Mouse (Mus musculus): ENCODE results near the gene Wipf3. TPM values are rescaled to one million over a fixed set of nuclear protein-coding genes. Genes with fewer than 3 reads are reported as not detected.

Wipf3 gene
- polyA plus RNA-seq, 1 experiment from 2014 or later: 2.5 TPM

DNA sequence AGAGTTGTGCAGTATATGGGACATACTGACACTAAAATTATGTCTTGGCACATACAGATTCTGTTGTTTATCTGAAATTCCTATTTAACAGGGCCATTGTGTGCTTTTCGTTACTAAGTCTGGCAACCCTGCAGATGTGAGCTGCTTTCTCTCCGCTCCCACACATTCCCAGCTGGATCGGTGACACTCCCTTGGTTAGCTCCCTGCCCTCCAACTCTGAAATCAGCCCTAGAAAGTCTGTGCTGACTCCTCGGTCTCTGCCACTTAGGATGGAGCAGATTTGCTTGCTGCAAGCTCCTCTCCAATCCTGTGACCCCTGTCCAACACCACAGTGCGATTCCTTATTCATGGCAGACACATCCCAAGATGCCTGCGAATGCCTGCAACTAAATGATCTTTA, 35.5 kb upstream of the Wipf3 start:
- Histone ChIP-seq H3K4me1 (ENCODE audit: control insufficient read depth, insufficient read depth, low read depth, low read length) (peaks cover 3% of the 10 kb centered on the region; the same call in 1 of the 2 replicates), H3K27me3 (replicated peaks; ENCODE audit: control insufficient read depth, insufficient read depth, low read length) (no peaks in the 10 kb centered on the region), H3K4me2 (ENCODE audit: low read length) (no peak overlapping the region), H3K36me3 (ENCODE audit: control insufficient read depth, insufficient read depth, low read length) (no peaks in the 10 kb centered on the region), H3K27ac (ENCODE audit: low read depth, low read length) (no peak overlapping the region), H3K9me3 (ENCODE audit: control insufficient read depth, low read length) (no peaks in the 10 kb centered on the region), H3K9ac (ENCODE audit: low read depth, low read length) (no peak overlapping the region), H3K4me3 (ENCODE audit: low read length) (no peak overlapping the region)
- ATAC-seq: no peak
- 79% methylated on average over 6 of the region's 6 CpGs for WGBS

DNA sequence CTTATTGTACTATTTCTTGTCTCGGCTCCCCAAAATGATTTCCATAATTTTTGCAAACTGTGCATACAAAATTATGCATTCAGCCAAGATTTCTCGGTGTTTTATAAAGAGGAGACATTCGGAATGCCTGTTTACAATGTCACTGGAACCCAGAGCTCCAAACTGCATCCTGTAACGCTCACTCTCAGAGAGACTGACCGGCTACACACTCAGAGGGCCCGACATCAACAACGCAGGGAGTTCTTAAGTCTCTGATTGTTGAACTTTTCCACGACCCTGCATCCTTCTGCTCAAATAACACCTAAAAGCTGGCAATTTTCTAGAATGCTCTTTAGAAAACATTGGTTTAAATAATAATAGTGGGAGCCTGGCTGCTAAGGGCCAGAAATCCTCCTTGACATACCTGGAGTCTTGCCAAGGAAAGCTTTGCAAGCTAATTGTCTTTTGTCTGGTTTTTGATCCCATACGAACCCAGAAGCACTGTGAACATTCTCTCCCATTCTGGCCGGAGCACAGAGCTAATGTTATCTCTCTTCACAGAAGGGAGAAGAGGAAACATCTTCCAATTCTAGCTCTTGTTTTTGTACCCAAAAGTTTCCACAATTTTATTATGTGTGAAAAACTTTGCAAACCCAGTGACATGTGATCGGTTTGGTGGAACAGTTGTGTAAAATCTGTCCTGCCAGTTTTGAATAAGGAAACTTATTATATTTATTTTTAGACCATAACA, 30.0 kb upstream of the Wipf3 start:
- Histone ChIP-seq H3K4me1 (ENCODE audit: control insufficient read depth, insufficient read depth, low read depth, low read length) (no peaks in the 10 kb centered on the region), H3K4me3 (ENCODE audit: low read length) (no peak overlapping the region), H3K27me3 (replicated peaks; ENCODE audit: control insufficient read depth, insufficient read depth, low read length) (no peaks in the 10 kb centered on the region), H3K9ac (ENCODE audit: low read depth, low read length) (no peak overlapping the region), H3K27ac (ENCODE audit: low read depth, low read length) (no peak overlapping the region), H3K36me3 (ENCODE audit: control insufficient read depth, insufficient read depth, low read length) (no peaks in the 10 kb centered on the region), H3K4me2 (ENCODE audit: low read length) (no peak overlapping the region), H3K9me3 (ENCODE audit: control insufficient read depth, low read length) (no peaks in the 10 kb centered on the region)
- ATAC-seq: no peak
- 53% methylated on average over 11 of the region's 11 CpGs for whole genome bisulfite sequencing

DNA sequence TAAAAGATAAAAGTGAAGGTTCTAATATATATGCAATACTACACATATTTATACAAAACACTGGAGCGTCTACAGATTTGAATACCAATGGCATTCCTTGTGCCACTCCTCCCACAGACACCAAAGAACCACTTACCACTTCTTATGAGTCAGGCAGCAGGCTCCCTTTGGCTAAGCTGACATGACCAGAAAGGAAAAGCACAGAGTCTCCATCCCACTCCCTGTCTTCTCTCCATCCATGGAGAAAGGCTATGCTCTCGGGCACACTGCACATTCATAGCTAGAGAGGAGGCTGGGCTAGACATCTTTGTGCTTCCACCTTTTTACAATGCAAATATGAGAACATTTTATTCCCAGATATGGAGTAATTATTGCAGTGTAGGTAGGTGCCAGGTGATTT, 27.9 kb upstream of the Wipf3 start:
- ATAC-seq: no peak
- H3K27ac ChIP-seq (ENCODE audit: low read depth, low read length): no peak overlapping the region
- H3K36me3 ChIP-seq (ENCODE audit: control insufficient read depth, insufficient read depth, low read length): no peaks in the 10 kb centered on the region
- H3K9ac ChIP-seq (ENCODE audit: low read depth, low read length): no peak overlapping the region
- no peak overlapping the region for H3K4me2 ChIP-seq (ENCODE audit: low read length)
- no peaks in the 10 kb centered on the region for H3K4me1 ChIP-seq (ENCODE audit: control insufficient read depth, insufficient read depth, low read depth, low read length)
- H3K9me3 ChIP-seq (ENCODE audit: control insufficient read depth, low read length): no peaks in the 10 kb centered on the region
- 82% methylated on average over 2 of the region's 2 CpGs for whole genome bisulfite sequencing
- no peaks in the 10 kb centered on the region for H3K27me3 ChIP-seq (replicated peaks; ENCODE audit: control insufficient read depth, insufficient read depth, low read length)
- no peak overlapping the region for H3K4me3 ChIP-seq (ENCODE audit: low read length)

DNA sequence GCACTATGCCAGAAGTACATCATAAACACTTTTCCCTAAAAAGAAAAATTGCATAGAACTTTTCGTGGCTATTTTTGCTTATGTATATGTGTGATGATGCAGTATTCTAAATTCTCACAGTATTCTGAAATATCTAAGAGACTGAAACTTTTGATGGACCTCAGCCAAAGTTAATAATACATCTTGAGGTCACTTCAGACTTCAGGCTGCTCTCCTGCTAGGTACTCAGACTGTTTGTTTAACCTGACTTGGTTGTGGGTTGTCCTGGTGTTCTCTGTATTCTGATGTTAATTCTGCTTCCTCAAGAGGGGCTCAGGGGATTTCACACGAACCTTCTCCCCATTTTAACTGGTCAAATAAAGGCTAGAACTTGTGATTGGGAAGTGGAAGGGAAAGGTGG, 24.5 kb upstream of the Wipf3 start:
- no peaks in the 10 kb centered on the region for H3K4me1 ChIP-seq (ENCODE audit: control insufficient read depth, insufficient read depth, low read depth, low read length)
- no peaks in the 10 kb centered on the region for H3K36me3 ChIP-seq (ENCODE audit: control insufficient read depth, insufficient read depth, low read length)
- 52% methylated on average over 2 of the region's 2 CpGs for WGBS
- H3K9me3 ChIP-seq (ENCODE audit: control insufficient read depth, low read length): no peaks in the 10 kb centered on the region
- no peak for ATAC-seq
- H3K4me2 ChIP-seq (ENCODE audit: low read length): no peak overlapping the region
- no peaks in the 10 kb centered on the region for H3K27me3 ChIP-seq (replicated peaks; ENCODE audit: control insufficient read depth, insufficient read depth, low read length)
- no peak overlapping the region for H3K4me3 ChIP-seq (ENCODE audit: low read length)
- no peak overlapping the region for H3K27ac ChIP-seq (ENCODE audit: low read depth, low read length)
- no peak overlapping the region for H3K9ac ChIP-seq (ENCODE audit: low read depth, low read length)

DNA sequence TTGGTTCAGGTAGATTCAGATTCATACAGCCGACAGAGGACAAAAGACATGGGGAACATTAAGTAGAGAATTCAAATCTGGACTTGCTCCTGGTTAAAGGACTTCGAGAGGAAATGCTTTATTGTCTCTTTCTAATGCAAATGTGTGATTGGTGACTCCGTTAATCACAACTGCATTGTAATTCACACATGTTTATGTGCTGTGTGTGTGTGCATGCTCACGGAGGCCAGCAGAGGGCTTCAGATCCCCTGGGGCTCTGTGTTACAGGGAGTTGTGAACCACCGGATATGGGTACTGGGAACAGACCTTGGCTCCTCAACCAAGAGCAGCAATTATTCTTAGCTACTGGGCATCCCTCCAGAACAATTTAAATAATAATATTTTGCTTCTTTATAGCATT, 23.3 kb upstream of the Wipf3 start:
- 83% methylated on average over 5 of the region's 5 CpGs for WGBS
- Histone ChIP-seq H3K36me3 (ENCODE audit: control insufficient read depth, insufficient read depth, low read length) (no peaks in the 10 kb centered on the region), H3K4me1 (ENCODE audit: control insufficient read depth, insufficient read depth, low read depth, low read length) (no peaks in the 10 kb centered on the region), H3K4me2 (ENCODE audit: low read length) (no peak overlapping the region), H3K9me3 (ENCODE audit: control insufficient read depth, low read length) (no peaks in the 10 kb centered on the region), H3K27me3 (replicated peaks; ENCODE audit: control insufficient read depth, insufficient read depth, low read length) (no peaks in the 10 kb centered on the region), H3K4me3 (ENCODE audit: low read length) (no peak overlapping the region), H3K27ac (ENCODE audit: low read depth, low read length) (no peak overlapping the region), H3K9ac (ENCODE audit: low read depth, low read length) (no peak overlapping the region)
- ATAC-seq: no peak

DNA sequence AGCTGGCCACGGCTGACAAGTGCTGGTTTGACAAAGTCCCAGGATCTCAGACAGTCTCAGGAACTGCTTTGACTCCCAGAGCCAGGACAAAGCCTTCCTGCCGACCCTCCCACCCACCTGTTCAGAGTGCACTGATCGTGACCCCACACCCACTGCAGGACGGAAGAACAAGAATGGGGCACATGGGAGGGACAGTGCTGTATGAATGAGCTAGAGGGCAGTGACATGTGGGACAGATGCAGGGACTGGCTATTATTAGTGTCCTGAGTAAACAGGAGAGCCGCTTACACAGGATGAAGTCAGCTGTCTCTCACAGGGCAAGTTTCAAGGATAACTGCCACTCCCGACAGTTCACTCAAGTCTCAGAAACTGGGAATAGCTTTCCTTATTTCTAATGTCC, 20.1 kb upstream of the Wipf3 start:
- no peak overlapping the region for H3K4me2 ChIP-seq (ENCODE audit: low read length)
- H3K4me1 ChIP-seq (ENCODE audit: control insufficient read depth, insufficient read depth, low read depth, low read length): no peaks in the 10 kb centered on the region
- H3K9ac ChIP-seq (ENCODE audit: low read depth, low read length): no peak overlapping the region
- no peak overlapping the region for H3K27ac ChIP-seq (ENCODE audit: low read depth, low read length)
- no peaks in the 10 kb centered on the region for H3K27me3 ChIP-seq (replicated peaks; ENCODE audit: control insufficient read depth, insufficient read depth, low read length)
- no peaks in the 10 kb centered on the region for H3K9me3 ChIP-seq (ENCODE audit: control insufficient read depth, low read length)
- H3K36me3 ChIP-seq (ENCODE audit: control insufficient read depth, insufficient read depth, low read length): no peaks in the 10 kb centered on the region
- 41% methylated on average over 6 of the region's 6 CpGs for WGBS
- no peak for ATAC-seq
- no peak overlapping the region for H3K4me3 ChIP-seq (ENCODE audit: low read length)

DNA sequence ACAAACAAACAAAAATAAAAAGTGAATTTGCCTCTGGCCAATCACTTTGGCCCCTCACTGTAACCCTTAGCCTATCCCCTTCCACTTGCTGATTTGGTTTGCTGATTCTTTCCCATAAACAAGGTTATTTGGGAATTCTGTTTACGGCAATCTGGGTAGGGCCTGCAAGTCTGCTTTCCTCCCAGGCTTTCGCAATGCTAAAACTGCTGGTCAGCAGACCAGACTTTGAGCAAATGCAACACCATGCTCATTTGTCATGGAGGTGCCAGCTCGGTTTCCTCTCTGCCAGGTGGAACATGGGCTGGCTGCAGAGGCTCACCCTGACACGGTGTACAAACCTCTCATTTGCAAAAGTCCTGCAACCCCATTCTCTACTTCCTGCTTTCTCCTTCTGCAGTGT, 19.0 kb upstream of the Wipf3 start:
- Histone ChIP-seq H3K4me2 (ENCODE audit: low read length) (no peak overlapping the region), H3K4me1 (ENCODE audit: control insufficient read depth, insufficient read depth, low read depth, low read length) (no peaks in the 10 kb centered on the region), H3K4me3 (ENCODE audit: low read length) (no peak overlapping the region), H3K9ac (ENCODE audit: low read depth, low read length) (no peak overlapping the region), H3K36me3 (ENCODE audit: control insufficient read depth, insufficient read depth, low read length) (no peaks in the 10 kb centered on the region), H3K27ac (ENCODE audit: low read depth, low read length) (no peak overlapping the region), H3K9me3 (ENCODE audit: control insufficient read depth, low read length) (no peaks in the 10 kb centered on the region), H3K27me3 (replicated peaks; ENCODE audit: control insufficient read depth, insufficient read depth, low read length) (no peaks in the 10 kb centered on the region)
- no peak for ATAC-seq
- 81% methylated on average over 4 of the region's 4 CpGs for WGBS

DNA sequence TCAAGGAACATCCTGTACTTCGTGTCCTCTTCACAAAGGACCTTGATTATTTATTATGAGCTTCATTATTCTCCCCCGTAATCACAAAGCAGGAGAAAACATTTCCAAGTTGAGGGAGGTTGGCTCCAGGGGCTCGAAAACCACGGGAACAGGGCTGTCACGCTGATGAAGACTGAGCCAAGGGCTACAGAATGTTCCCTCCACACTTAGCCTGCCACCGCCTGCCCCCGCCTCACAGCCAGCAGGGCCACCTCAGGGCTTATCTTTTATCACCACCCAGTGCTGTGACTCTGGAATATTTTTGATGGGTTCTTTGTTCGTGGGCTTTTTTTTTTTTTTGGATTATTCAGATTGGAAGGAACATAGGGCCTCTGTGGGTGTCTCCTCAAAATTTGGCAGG, 17.8 kb upstream of the Wipf3 start:
- Histone ChIP-seq H3K27ac (ENCODE audit: low read depth, low read length) (no peak overlapping the region), H3K4me2 (ENCODE audit: low read length) (no peak overlapping the region), H3K27me3 (replicated peaks; ENCODE audit: control insufficient read depth, insufficient read depth, low read length) (no peaks in the 10 kb centered on the region), H3K36me3 (ENCODE audit: control insufficient read depth, insufficient read depth, low read length) (no peaks in the 10 kb centered on the region), H3K4me1 (ENCODE audit: control insufficient read depth, insufficient read depth, low read depth, low read length) (no peaks in the 10 kb centered on the region), H3K9me3 (ENCODE audit: control insufficient read depth, low read length) (no peaks in the 10 kb centered on the region), H3K9ac (ENCODE audit: low read depth, low read length) (no peak overlapping the region), H3K4me3 (ENCODE audit: low read length) (no peak overlapping the region)
- ATAC-seq: no peak
- WGBS: 66% methylated on average over 8 of the region's 8 CpGs

DNA sequence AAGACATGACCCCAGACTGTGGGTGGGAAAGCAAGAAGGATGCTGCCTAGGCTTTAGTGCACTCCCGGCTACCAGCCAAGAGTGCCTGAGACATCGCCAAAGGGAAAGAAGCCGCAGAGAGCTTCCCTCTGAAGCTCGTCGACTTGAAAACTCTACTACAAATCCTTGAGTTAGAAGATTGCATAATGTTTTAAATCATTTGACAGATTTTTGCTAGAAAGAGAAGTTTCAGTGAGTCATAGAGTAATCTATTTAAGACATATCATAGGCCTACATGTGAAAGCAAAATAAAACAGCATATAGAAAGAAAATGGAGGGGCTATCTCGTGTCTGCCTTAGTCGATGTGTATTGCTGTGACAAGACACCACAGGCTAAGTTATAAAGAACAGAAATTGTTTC, 16.5 kb upstream of the Wipf3 start:
- Histone ChIP-seq H3K4me2 (ENCODE audit: low read length) (no peak overlapping the region), H3K36me3 (ENCODE audit: control insufficient read depth, insufficient read depth, low read length) (no peaks in the 10 kb centered on the region), H3K9me3 (ENCODE audit: control insufficient read depth, low read length) (no peaks in the 10 kb centered on the region), H3K27me3 (replicated peaks; ENCODE audit: control insufficient read depth, insufficient read depth, low read length) (no peaks in the 10 kb centered on the region), H3K27ac (ENCODE audit: low read depth, low read length) (no peak overlapping the region), H3K9ac (ENCODE audit: low read depth, low read length) (no peak overlapping the region), H3K4me1 (ENCODE audit: control insufficient read depth, insufficient read depth, low read depth, low read length) (no peaks in the 10 kb centered on the region), H3K4me3 (ENCODE audit: low read length) (no peak overlapping the region)
- 92% methylated on average over 7 of the region's 7 CpGs for WGBS
- ATAC-seq: no peak

DNA sequence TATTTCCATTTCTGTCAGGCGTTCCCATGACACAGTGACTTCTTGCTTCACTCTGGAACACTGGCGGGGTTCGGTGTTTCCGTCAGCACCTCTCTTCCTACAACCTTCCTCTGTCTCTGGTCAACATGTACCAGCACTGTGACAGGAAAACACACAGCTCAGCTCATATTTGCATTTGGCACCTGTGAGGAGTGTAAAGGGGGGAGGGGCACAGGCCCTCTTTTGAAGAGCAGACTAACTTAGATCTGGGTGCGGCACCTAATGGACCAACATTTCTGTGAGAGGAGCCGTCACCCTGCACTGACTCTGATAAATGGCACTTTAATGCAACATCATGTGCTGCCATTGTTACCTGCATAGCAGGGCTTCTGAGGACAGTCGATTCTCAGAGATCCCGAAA, 4.2 kb upstream of the Wipf3 start:
- Histone ChIP-seq H3K27me3 (replicated peaks; ENCODE audit: control insufficient read depth, insufficient read depth, low read length) (no peaks in the 10 kb centered on the region), H3K4me2 (ENCODE audit: low read length) (no peak overlapping the region), H3K4me1 (ENCODE audit: control insufficient read depth, insufficient read depth, low read depth, low read length) (peaks cover 7% of the 10 kb centered on the region), H3K36me3 (ENCODE audit: control insufficient read depth, insufficient read depth, low read length) (no peaks in the 10 kb centered on the region), H3K4me3 (ENCODE audit: low read length) (no peak overlapping the region), H3K27ac (ENCODE audit: low read depth, low read length) (no peak overlapping the region), H3K9me3 (ENCODE audit: control insufficient read depth, low read length) (no peaks in the 10 kb centered on the region), H3K9ac (ENCODE audit: low read depth, low read length) (no peak overlapping the region)
- no peak for ATAC-seq
- 84% methylated on average over 8 of the region's 8 CpGs for WGBS
